Mouse (Mus musculus) A20 (cell line): ENCODE data around the gene Car10.

Experiments
- DNase-seq: peaks from one replicate; pipeline ENCODE4 v3.0.0-alpha.2; 2011; ENCODE audit warnings: low read depth, low spot score

The Car10 gene

DNA sequence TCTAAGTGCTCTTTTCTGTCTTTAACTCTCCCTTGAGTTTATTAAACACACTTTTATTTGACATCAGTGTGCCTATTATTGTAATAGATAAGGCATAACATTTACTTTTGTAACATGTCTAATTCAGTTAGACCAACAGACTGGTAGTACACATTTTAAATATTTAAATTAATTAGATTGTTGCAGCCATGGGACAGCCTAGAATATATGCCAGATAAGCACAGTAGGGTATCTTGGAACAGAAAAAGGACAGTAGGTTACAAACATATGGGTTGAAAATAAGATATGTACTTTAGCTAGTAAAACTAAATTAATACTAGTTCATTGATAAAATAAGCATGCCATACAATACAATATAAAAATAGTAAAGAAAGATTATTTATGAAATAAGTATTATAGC lies 74.6 kb downstream of the Car10 start:
- DNase-seq = no peak

DNA sequence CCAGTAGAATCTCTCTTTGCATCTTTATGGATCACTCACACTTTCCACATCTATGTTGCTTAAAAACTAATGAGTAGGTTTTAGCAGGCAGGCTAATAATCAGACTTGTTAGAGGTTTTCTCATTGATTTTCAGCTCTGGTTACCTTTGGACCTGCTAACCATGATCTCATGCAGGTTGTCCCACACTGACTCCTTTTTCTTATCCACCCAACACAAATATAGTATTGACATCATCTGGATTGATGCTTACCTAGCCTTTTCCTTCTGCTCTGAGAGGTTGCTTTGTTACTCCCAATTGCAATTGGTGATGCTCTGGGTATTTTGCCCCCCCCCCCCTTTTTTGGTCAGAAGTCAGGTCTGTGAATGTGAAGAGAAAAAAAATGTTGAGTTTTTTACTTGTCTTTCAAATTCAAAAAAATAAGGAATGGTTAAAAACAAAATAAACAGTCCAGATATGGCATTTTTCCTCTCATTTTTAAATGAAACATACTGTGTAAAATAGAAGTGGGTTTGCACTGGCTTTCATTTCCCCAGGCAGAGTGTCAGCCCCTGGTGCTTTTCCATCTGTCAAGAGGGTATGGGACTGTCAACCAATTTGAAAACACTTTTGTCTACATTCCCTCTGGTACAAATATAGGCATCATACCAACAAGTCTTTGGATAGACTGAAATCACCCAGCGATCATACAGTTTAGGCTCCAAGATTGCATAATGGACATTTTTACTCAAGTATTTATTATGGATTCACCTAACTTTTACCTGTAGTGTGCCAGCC lies 75.9 kb downstream of the Car10 start:
- no peak for DNase-seq

DNA sequence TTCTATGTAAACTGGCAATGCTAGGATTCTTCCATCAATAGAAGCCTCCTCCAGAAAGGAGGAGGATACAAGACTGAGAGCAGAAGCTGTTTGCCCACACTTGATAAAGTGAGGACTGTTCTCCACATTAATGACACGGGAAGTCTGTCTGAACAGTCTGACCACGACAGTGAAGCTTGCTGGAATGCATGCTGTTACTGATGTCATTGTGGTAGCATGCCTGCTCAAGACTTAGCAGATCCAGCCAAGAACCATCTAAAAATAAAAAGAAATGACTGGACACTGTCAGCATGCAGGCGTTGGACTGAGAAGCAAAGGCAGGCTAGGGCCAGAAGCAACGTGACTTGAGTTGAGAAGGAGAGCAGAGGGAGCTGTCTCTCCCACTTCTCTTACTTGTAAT lies 87.6 kb downstream of the Car10 start:
- DNase-seq = no peak

- DNase-seq = no peak
These were observed 88.3 kb downstream of the Car10 start for GRCm38 (mm10) chr11:93186163-93186562.

DNA sequence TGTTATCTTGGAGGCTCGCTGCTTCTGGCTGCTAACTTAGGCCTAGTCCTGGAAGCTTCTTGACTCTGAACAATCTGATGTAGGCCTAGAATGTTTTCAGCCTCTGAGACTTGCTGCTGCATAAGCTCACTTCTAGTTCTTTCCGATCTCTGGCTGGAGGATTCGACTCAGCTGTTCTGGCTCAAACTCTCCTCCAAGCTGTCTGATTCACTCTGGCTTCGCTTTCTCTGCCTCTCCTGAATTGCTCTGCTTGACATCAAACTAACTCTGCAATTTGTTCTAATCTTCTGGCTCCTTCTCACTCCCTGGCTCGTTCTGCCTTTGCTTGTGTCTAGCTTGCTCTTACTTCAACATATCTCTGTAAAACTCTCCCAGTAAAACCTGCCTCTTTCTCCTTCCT lies 90.8 kb downstream of the Car10 start:
- no peak for DNase-seq

DNA sequence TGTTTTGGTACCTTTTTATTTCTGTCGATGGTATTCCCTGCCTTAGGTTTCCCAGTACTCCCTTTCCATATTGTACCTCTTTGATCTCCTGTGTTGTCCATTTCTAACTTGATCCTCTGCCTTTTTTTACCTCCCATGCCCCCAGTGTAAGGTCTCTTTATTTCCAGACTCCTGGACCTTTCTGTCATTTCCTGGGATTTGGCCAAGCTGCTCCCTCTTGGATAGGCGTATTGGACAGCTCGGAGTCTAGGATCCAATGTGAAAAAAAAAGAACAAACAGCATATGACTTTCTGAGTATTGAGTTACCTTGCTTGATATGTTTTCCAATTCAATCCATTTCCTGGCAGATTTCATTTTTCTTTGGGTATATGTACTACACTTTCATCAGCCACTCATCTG lies 102.2 kb downstream of the Car10 start:
- no peak for DNase-seq

- no peak for DNase-seq
These were observed 119.6 kb downstream of the Car10 start for GRCm38 (mm10) chr11:93217457-93217856.

DNA sequence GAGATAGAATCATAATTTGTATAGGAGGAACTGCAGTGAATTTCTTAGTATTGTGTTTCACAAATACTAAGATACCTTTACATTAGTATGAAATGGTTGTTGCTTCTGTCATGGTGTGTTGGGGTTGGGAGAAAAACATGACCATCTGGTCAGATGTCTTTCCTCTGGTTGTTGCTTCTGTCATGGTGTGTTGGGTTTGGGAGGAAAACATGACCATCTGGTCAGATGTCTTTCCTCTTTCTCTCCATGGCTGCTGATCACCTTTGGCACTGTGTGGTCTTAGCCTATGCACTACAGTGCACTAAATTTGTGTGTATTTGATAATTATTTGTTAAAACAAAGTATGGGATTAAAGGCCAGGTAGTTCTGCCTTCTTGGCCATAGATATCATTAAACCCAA lies 132.2 kb downstream of the Car10 start:
- no peak for DNase-seq

DNA sequence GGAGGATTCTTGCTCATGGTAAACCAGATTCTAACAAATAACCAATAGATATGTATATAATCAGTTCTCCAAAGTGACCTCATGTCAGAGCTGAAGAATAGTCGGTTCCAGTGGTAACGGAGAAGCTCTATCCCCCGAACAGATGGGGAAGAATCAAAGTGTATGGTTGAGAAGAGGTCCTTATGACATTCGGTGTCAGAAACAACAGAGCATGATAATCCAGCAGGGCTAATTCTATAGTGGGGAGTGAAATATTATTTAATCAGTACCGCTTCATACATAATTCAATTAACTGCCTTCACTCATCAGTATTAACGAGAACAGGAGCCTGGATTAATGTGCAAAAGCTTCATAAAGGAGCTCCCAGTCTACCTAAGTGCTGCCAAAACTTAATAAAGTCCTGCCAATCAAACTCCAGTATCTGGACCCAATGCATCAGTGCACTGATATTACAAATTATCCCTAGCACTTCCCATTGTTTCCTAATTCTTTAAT lies 152.0 kb downstream of the Car10 start:
- DNase-seq = no peak

- no peak for DNase-seq
These were observed 153.9 kb downstream of the Car10 start for GRCm38 (mm10) chr11:93251766-93252165.

- no peak for DNase-seq
These were observed 166.2 kb downstream of the Car10 start for GRCm38 (mm10) chr11:93263979-93264378.

GRCm38 (mm10) chr11:93272016-93272415 lies 174.2 kb downstream of the Car10 start:
- no peak for DNase-seq

DNA sequence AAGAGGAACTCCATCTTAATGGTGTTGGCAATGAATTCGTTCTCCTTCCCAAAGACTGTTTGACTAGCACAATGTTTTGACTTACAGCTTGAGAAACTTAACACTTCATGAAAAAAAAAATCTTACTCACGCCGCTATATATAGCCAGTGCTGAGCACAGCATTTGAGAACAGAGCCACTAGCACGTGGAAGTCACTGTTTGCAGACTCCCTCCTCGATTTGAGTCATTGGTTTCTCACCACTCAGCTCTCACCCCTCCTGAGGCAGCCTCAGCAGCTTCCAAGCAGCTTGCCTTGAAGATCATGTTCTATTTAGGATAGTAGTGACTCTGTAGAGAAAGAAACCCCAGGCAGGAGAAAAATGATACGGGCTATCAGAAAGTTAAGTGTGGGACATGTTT lies 176.1 kb downstream of the Car10 start:
- no peak for DNase-seq

GRCm38 (mm10) chr11:93293661-93294060 lies 195.8 kb downstream of the Car10 start:
- no peak for DNase-seq

DNA sequence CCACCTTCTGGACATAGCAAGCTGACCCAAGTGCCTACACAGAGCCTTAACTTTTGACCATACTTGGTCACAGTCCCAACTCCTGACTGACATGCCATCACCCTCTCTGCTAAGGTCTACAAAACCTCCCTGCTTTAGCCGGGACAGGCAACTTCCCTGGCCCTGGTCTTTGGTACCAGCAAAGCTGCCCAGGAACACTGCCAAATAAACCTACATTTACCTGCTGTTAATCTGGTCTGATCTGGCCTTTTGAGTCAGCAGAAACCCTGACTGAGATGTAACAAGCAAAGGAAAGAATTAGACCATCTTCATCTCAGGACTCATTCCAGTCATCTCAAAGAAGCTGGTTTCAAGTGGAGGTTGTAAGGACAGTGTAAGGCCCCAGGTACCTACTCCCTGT lies 212.2 kb downstream of the Car10 start:
- DNase-seq = no peak

DNA sequence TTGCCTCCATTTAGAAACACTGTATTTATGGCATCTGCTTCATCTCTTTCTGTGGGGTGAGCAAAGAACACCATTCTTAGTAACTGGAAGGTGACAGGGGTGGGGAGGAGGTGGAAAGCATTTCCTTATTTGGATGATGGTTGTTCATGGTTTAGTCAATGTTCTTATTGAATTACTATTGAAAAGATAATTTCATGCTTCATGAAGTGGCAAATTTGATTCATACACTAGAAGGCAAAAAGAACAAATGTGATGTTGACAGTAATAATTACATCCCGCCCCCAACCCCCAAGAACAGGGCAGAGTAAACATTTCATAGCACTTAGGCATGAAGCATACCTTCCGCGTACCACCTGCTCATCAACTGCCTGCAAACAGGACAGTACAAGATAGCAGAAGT lies 239.9 kb downstream of the Car10 start:
- DNase-seq = no peak

- no peak for DNase-seq
These were observed 246.1 kb downstream of the Car10 start for GRCm38 (mm10) chr11:93343961-93344360.

DNA sequence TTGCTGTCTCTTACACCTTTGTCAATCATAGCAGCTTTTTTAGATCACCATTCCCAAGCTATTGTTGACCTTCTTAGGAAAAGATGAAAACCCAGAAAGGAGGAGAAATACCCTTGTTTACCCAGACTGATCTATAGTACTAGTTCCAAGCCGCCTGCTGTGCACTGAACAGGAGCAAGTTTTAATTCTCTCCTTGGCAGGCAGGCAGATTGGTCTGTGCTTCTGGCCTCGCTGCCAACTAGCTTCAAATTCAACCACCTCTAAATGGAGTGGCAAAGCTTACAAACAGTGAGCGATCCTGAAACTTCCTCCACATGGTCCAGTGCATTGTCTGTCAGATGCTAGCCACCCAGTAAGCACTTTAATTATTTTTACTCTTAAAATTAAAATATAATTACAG lies 247.0 kb downstream of the Car10 start:
- no peak for DNase-seq

- DNase-seq = no peak
These were observed 263.7 kb downstream of the Car10 start for GRCm38 (mm10) chr11:93361576-93361975.

GRCm38 (mm10) chr11:93364171-93364570 lies 266.3 kb downstream of the Car10 start:
- no peak for DNase-seq

- no peak for DNase-seq
These were observed 269.4 kb downstream of the Car10 start for GRCm38 (mm10) chr11:93367244-93367643.

DNA sequence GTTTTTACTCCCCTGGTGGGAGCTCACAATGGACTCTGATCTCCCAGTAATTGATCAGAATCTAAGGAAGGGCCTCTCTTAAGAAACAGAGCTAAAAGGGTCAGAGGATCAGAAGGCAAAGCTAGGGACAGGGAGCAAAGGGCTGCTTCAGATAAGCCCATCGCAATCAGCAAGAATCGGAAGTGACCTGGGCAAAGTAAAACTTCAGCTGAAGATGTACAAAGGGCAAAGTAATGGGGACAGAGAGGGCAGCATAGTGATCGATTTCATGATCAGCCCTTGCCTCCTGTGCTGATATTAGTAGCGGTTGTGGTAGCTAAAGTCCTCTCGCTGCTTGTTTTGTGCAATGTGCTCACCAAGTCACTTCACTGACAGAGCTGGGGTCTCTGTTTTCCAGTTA lies 269.9 kb downstream of the Car10 start:
- no peak for DNase-seq

DNA sequence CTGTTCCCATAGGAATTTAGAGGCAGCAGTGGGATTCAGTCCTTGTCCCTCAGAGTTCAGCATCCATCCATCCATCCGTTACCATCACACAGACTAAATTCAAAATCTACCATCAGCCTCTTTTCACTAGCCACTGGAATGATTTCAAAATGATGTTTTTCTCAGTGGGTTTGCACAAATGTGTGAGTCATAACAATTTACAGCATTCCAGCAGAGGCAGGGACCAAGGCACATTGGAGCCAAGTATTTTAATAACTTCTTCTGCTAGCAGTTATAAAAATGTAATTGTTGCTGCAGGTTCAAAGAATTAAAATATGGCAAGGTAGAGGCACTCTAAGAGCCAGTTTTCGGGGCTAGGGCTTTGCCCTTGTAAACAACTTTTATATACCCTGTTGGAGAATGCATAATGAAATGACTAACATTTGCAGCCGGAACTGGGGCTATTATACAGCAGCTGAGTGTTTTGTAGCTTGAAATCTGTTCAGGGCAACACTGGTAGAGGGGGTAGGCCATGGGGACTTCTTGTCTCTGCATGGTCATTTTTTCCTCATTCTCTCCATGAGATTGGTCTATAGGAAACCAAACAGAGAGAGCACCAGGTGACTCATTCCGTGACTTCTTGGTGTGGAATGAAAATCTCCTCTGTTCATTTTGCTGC lies 276.0 kb downstream of the Car10 start:
- no peak for DNase-seq
